Mouse (Mus musculus) frontal cortex, adult 2 months (tissue): ENCODE results near the gene Gpr3. TPM values are rescaled to one million over a fixed set of nuclear protein-coding genes. Genes with fewer than 3 reads are reported as not detected.
A peak's percentile ranks its signal among the peaks of the same experiment; 100 is the strongest.

Experiments
- DNase-seq, 2 experiments: peaks; one replicate each; pipeline ENCODE4 v3.0.0; 2022; ENCODE audit warnings: low spot score in 1 of 2; ENCODE audit errors: extremely low spot score in 1 of 2
- polyA plus RNA-seq: library from polyadenylated mRNA; depleted of rRNA; stranded (reverse); fragments of >200 nt; gene quantifications from 2 replicates; pipeline ENCODE4 v1.2.3, GENCODE M21; 2012

Gpr3 gene
- polyA plus RNA-seq, 1 experiment: 8.9 TPM

DNA sequence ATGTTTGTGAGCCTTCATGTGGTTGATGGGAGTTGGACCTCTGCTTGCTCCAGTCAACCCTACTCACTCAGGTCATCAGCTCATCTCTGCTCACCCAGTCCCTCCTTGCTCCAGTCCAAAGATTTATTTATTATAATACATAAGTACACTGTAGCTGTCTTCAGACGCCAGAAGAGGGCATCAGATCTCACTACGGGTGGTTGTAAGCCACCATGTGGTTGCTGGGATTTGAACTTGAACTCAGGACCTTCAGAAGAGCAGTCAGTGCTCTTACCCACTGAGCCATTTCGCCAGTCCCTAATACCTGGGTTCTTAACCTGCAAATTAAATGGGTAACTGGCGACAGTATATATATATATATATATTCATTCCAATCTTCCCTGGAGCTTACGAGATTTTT is 23.1 kb upstream of the Gpr3 start:
- no peak for DNase-seq

- DNase-seq: no peak
Measured at GRCm38 (mm10) chr4:133234771-133235170, 22.4 kb upstream of the Gpr3 start.

DNA sequence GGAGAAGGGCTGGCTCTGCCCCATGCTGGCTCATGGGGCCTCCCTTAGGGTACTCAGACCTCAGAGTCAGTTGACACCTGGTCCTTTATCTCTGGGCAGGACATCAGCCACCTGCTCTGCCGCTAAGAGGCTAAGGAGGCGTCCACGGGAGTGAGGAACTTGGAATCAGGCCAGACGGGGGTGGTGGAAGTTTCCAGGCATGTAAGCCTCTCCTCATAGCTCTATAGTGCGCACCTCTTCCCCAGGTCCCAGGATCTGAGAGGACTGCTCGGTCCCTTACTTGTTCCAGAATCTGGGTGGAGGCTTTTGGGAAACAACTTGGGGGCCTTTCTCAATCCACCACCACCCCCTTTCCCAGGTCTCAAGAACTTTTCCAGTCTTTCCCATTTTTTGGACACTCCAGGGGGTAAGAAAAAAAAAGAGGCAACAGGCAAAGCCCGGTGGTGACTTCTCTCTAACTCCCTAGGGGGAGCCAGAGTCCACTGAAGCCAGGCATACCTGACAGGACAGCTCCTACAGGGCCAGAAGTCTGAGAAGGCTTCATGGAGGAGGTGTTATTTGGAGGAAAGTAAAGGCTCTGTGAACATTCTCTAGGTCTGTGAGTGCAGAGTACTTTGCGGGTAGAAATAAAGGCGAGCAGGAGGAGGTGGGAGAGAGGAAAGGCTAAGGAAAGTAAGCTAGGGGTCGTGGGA is 21.1 kb upstream of the Gpr3 start:
- DNase-seq: peak in 1 of 2 experiments; percentile 51

DNA sequence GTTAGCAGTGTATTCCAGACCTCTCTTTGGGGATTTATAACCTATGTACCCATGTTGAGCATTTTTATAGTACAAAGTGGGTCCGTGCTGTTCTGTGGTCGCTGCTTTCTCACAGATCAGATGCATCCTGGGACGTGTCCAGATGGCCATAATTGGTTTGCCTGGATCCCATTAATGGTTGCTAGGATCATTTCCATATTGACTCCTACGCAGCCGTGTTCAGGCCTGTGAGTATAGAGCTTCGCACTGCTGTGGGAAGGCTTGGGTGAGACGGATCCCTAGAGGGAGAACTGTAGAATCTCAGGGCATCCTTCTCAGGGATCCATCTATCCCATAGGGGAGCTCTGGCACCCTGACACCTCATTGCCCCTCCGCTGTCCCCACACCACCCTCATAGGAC is 17.2 kb upstream of the Gpr3 start:
- DNase-seq: no peak

- DNase-seq: no peak
Measured at GRCm38 (mm10) chr4:133227636-133228035, 15.3 kb upstream of the Gpr3 start.

DNA sequence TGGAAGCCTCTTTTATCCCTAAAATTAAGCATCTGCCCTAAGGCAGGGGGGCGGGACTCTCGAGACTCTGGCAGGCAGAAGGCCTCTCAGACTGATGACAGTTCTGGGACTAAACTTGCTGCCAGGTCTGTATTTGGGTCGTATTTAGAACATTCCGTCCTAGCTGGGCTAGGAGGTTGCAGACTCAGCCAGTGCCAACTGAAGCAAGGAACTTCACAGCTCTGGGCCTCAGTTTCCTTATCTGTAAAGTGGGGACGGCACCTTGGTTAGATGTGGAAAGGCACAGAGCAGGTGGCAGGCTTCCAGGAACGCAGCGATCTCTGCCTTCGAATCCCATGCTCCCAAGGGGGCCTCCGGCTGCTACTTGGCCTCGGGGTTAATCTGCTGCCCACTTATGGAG is 13.7 kb upstream of the Gpr3 start:
- DNase-seq: no peak

DNA sequence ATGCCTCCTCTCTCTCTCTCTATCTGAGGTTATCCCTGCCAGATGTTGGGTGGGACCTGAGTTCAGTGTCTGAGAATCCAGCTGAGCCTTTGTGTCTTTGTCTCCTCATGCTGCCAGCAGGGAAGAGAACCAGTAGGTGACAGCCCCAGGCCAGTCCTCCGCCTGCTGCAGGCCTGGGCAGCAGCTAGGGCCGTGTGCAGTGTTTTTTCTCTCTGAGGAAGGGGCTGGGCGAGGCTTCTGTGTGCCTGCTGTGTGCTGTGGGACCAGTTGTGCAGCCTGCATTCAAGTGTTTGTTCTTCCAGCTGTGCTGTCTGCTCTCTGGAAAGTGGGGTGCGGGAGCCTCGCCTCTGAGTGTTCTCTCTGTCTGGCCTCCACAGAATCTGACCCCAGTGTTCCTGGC is 11.5 kb upstream of the Gpr3 start:
- no peak for DNase-seq

- no peak for DNase-seq
Measured at GRCm38 (mm10) chr4:133221701-133222100, 9.4 kb upstream of the Gpr3 start.

DNA sequence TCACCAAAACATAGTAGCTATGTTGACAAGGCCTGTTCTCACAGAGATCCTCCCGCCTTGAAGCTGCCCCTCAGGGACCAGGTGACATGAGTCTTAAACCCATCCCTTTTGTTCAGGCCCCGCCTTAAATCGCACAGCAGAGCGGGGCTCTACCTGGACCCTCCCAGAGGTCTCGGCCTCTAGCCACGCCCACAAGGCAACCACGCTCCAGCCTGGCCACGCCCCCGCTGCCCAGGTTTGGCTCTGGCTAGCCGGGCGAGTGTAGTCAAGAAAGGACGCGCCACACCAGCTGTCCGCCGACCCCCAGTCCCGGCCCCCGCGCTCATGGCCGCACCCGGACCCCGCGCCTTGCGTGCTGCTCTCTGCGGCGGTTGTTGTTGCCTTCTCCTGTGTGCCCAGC is 8.3 kb upstream of the Gpr3 start:
- DNase-seq: no peak

- DNase-seq: no peak
Measured at GRCm38 (mm10) chr4:133218745-133219144, 6.4 kb upstream of the Gpr3 start.

- peak in 1 of 2 experiments; percentile 65 for DNase-seq
Measured at GRCm38 (mm10) chr4:133217641-133218040, 5.3 kb upstream of the Gpr3 start.

- DNase-seq: no peak
Measured at GRCm38 (mm10) chr4:133213661-133214060, 1.3 kb upstream of the Gpr3 start.

DNA sequence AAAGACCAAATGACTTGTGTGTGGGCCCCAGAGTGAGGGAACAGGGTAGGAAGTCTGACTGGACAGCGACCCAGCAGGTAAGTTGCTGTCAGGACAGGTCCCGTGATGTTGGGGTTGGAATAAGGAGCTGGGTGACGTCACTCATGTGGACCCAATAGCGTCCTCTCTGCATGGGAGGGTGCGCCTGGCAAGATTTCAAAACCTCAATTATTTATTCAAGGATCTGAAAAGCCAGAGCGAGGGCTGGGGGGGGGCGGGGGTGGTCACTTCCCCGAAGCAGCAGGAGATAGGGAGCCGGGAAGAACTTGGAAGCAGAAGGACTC is 893 bp upstream of the Gpr3 start:
- DNase-seq: peak in 1 of 2 experiments; percentile 63

GRCm38 (mm10) chr4:133212562-133213267 is 379 bp upstream of the Gpr3 start:
- peak in 1 of 2 experiments; percentile 86 for DNase-seq

GRCm38 (mm10) chr4:133210788-133211390 is 1.4 kb downstream of the Gpr3 start:
- no peak for DNase-seq

- DNase-seq: no peak
Measured at GRCm38 (mm10) chr4:133210023-133210787, 2.1 kb downstream of the Gpr3 start.

DNA sequence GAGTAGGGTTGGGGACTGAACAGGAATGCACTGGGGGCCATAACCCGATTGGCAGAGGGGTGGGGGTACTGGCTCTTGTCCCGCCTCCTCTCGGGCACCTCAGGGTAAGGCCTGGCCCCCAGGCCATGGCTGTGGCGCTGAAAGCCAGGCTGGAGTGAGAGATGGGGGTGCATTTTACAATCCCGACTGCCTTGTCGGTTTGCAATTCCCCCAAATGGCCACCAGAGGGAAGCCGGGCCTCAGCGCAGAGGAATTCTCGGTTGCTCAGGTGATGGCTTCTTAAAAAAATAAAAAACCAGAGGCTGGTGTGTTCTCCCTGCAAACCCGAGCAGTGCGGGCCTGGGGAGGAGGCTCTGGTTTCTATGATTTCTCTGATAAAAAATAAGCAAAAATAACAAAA is 3.0 kb downstream of the Gpr3 start:
- peak in 1 of 2 experiments; percentile 74 for DNase-seq

GRCm38 (mm10) chr4:133204379-133204778 is 8.0 kb downstream of the Gpr3 start:
- no peak for DNase-seq

GRCm38 (mm10) chr4:133203591-133203990 is 8.7 kb downstream of the Gpr3 start:
- DNase-seq: no peak

- DNase-seq: no peak
Measured at GRCm38 (mm10) chr4:133202254-133202653, 10.1 kb downstream of the Gpr3 start.
